Mouse (Mus musculus) hematopoietic stem cell, adult 5-6 weeks (primary cell): ENCODE data around the gene Cenpv. TPM values are rescaled to one million over a fixed set of nuclear protein-coding genes. Genes with fewer than 3 reads are reported as not detected.

ENCODE experiments used
- ATAC-seq, 2 experiments: fragments of 125-278 bp in 1 of 2; replicated peaks in 1 of 2; 2 replicates each; pipeline ENCODE4 v1.8.0; 2016 to 2017; ENCODE audit warnings: inconsistent platforms in 2 of 2, mild to moderate bottlenecking in 2 of 2, moderate number of reproducible peaks in 2 of 2, low read depth in 1 of 2, moderate TSS enrichment in 1 of 2; ENCODE audit not compliant: low FRiP score in 2 of 2, poor library complexity in 2 of 2, severe bottlenecking in 2 of 2, insufficient read depth in 1 of 2, low TSS enrichment in 1 of 2
- total RNA-seq: library from RNA; stranded (forward); fragments of 172-1452, 232-1000 nt; gene quantifications from 2 replicates; pipeline ENCODE4 v1.2.3, GENCODE M21; 2017

Gene Cenpv
- total RNA-seq, result 11.5 and 33.0 TPM in 2 replicates

GRCm38 (mm10) chr11:62539089-62539890, at the start of gene Cenpv:
Gene Cenpv, minus strand, starts transcription at chr11:62539261.
- ATAC-seq, result peak in 1 of 2 experiments; percentile 25; a peak in 2 of 4 replicates

- no peak for ATAC-seq
These were observed 48.0 kb upstream of the Cenpv start for GRCm38 (mm10) chr11:62587034-62587433.

- no peak for ATAC-seq
These were observed 45.7 kb upstream of the Cenpv start for GRCm38 (mm10) chr11:62584671-62585206.

GRCm38 (mm10) chr11:62583031-62583430, 44.0 kb upstream of the Cenpv start:
- ATAC-seq, result no peak

GRCm38 (mm10) chr11:62576530-62577152, 37.6 kb upstream of the Cenpv start:
- ATAC-seq, result peak; percentile 57 to 76

GRCm38 (mm10) chr11:62575659-62576438, 36.8 kb upstream of the Cenpv start:
- ATAC-seq, result peak in 1 of 2 experiments; percentile 34; a peak in 2 of 4 replicates

- peak; percentile 42 to 58; a peak in 2 of 4 replicates for ATAC-seq
These were observed 36.2 kb upstream of the Cenpv start for GRCm38 (mm10) chr11:62575297-62575658.

GRCm38 (mm10) chr11:62574703-62575085, 35.6 kb upstream of the Cenpv start:
- no peak for ATAC-seq

- peak; percentile 42 to 50; a peak in 3 of 4 replicates for ATAC-seq
These were observed 35.1 kb upstream of the Cenpv start, which contains the start of gene Trpv2 for GRCm38 (mm10) chr11:62573959-62574702. Gene Trpv2, plus strand, starts transcription at chr11:62574486.

- no peak for ATAC-seq
These were observed 29.2 kb upstream of the Cenpv start for GRCm38 (mm10) chr11:62568300-62568699.

GRCm38 (mm10) chr11:62566211-62566610, 27.1 kb upstream of the Cenpv start:
- ATAC-seq, result no peak

GRCm38 (mm10) chr11:62565747-62566146, 26.7 kb upstream of the Cenpv start:
- no peak for ATAC-seq

GRCm38 (mm10) chr11:62563590-62563989, 24.5 kb upstream of the Cenpv start:
- ATAC-seq, result no peak

GRCm38 (mm10) chr11:62560463-62561016, 21.5 kb upstream of the Cenpv start:
- ATAC-seq, result peak in 1 of 2 experiments; percentile 40; a peak in 1 of 4 replicates

GRCm38 (mm10) chr11:62558961-62559646, 20.0 kb upstream of the Cenpv start:
- no peak; a peak in 1 of 4 replicates for ATAC-seq

- no peak for ATAC-seq
These were observed 19.1 kb upstream of the Cenpv start for GRCm38 (mm10) chr11:62558152-62558551.
